Mouse (Mus musculus) MEL (cell line): ENCODE data around the gene Alox12e.
A peak's percentile ranks its signal among the peaks of the same experiment; 100 is the strongest.

Experiments used
- CHD1 ChIP-seq: IDR thresholded peaks from 2 replicates; pipeline ENCODE4 v1.6.1; 2012; ENCODE audit warnings: low read depth, mild to moderate bottlenecking, inconsistent platforms, low read length, improper control_type of control experiment
- CTCF ChIP-seq, 3 experiments: IDR thresholded peaks in 2 of 3; conservative IDR thresholded peaks in 1 of 3; 2 replicates each; pipeline ENCODE4 v1.5.1; 2011 to 2012; ENCODE audit warnings: low read length in 3 of 3, low read depth in 2 of 3, mild to moderate bottlenecking in 2 of 3, improper control_type of control experiment in 1 of 3, inconsistent platforms in 1 of 3, mixed read lengths in 1 of 3, moderate library complexity in 1 of 3; ENCODE audit not compliant: control insufficient read depth in 1 of 3, insufficient read depth in 1 of 3, poor library complexity in 1 of 3, severe bottlenecking in 1 of 3
- EP300 ChIP-seq, 2 experiments: IDR thresholded peaks; 2 replicates each; pipeline ENCODE4 v1.6.1; 2011; ENCODE audit warnings: improper control_type of control experiment in 2 of 2, low read length in 2 of 2, low read depth in 1 of 2, mild to moderate bottlenecking in 1 of 2
- GATA1 ChIP-seq: IDR thresholded peaks from 2 replicates; pipeline ENCODE4 v1.6.1; 2011; ENCODE audit warnings: low read depth, low read length, improper control_type of control experiment
- JUND ChIP-seq: IDR thresholded peaks from 2 replicates; pipeline ENCODE4 v1.6.1; 2011; ENCODE audit warnings: low read depth, mild to moderate bottlenecking, improper control_type of control experiment, low read length
- MAZ ChIP-seq: IDR thresholded peaks from 2 replicates; pipeline ENCODE4 v1.6.1; 2012; ENCODE audit warnings: low read depth, mild to moderate bottlenecking, inconsistent platforms, low read length, improper control_type of control experiment
- POLR2A ChIP-seq, 2 experiments: IDR thresholded peaks; 2 replicates each; pipeline ENCODE4 v1.6.1; 2011 to 2012; ENCODE audit warnings: low read length in 2 of 2, mild to moderate bottlenecking in 2 of 2, control low read depth in 1 of 2, improper control_type of control experiment in 1 of 2, low read depth in 1 of 2, moderate library complexity in 1 of 2; ENCODE audit not compliant: control insufficient read depth in 1 of 2, insufficient read depth in 1 of 2, poor library complexity in 1 of 2
- TAL1 ChIP-seq: IDR thresholded peaks from 2 replicates; pipeline ENCODE4 v1.6.1; 2012; ENCODE audit warnings: mild to moderate bottlenecking, inconsistent platforms, low read length, moderate library complexity, mixed read lengths
- ZKSCAN1 ChIP-seq: IDR thresholded peaks from 2 replicates; pipeline ENCODE4 v1.6.1; 2012; ENCODE audit warnings: low read depth, mild to moderate bottlenecking, inconsistent platforms, low read length, improper control_type of control experiment, moderate library complexity

DNA sequence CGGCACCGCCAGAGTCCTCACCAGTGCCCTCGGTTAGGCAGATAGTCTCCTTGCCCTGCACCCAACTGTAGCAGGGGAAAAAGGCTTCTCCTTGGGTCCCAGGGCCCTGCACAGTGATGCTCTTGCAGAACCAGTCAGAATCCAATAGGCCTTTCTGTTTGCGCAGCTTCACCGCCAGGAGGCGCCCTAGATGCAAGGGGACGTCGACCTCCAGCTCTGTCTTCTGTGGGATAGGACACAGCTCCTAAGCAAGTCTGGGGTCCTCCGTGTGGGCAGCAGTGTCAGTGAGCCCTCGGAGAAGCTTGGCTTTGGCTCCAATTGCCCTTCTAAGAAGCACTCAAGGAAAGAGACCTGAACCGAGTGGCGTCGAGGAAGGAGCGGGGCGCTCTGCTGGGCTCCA, 764 bp downstream of the Alox12e start:
- TF ChIP-seq POLR2A (IDR thresholded peaks at IDR 0.05; ENCODE audit: control insufficient read depth in 1 of 2, insufficient read depth in 1 of 2, low read depth in 1 of 2, low read length in 2 of 2, poor library complexity in 1 of 2) (no peak), TAL1 (no peak), GATA1 (no peak), EP300 (IDR thresholded peaks at IDR 0.05; ENCODE audit: low read depth in 1 of 2, low read length in 2 of 2) (no peak), ZKSCAN1 (no peak), CTCF (IDR thresholded peaks at IDR 0.05 in 2 of 3, conservative IDR thresholded peaks at IDR 0.05 in 1 of 3; ENCODE audit: control insufficient read depth in 1 of 3, insufficient read depth in 1 of 3, low read depth in 2 of 3, low read length in 3 of 3, poor library complexity in 1 of 3, severe bottlenecking in 1 of 3) (peak; percentile 95 to 96 (median 96)), MAZ (no peak), JUND (no peak), CHD1 (no peak)
